Mouse (Mus musculus) frontal cortex, postnatal 10 days (tissue): ENCODE measurements around the gene Mettl3.
"Not testable (repeated sequence)": the region's sequence is repeated elsewhere in the genome, so short reads cannot be mapped to it uniquely, and the experiment has no call there.

Experiments
- DNase-seq, 2 experiments: peaks; one replicate each; pipeline ENCODE4 v3.0.0; 2022; ENCODE audit warnings: low spot score in 2 of 2, mixed read lengths in 1 of 2

Gene Mettl3

DNA sequence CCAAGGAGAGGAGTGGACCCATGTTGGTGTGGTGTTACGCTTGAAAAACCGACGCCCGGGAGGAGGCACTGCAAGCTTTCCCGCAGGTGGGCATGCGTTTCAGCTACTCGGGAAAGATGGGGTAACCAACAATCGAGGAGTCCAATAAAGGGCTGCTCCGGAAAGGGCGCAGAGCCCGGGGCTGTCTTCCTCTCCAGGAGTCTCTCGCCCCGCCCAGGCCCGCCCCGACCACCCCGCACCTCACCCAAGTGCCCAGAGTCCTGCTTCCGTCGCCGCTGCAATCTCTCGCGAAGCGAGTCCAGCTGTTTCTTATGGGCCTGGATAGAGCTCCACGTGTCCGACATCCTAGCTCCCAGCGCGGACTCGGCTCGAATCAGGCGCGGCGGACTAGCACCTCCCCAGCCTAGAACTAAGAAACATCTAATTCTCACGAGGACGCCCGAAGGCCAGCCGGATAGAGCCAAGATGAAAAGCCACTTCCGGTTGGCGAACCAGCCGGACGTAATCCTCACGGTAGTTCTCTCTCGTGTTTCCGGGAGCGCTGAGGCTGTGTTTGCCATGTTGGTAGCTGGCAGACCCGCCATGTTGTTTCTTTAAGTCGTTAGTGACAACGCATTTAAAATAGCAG is at the start of gene Mettl3:
Gene Mettl3, minus strand, starts transcription at position 485 of the 628 bp plus-strand sequence.
- peak; percentile 86 to 88 for DNase-seq

DNA sequence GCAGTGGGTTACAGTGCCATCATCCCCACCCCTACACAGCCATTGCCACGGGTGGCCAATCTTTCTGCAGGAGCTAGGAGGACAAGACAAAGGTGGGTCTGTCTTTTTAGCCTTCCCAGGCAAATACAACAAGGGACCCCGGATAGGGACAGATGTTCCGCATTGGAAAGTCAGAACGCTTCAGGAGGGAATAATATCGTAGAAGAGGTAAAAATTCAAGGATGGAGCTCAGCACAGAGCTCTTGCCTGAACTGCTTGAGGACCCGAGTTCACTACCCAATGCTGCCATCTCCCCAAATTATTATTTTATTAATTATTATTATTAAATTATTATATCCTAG is 34.6 kb upstream of the Mettl3 start:
- DNase-seq = no peak

DNA sequence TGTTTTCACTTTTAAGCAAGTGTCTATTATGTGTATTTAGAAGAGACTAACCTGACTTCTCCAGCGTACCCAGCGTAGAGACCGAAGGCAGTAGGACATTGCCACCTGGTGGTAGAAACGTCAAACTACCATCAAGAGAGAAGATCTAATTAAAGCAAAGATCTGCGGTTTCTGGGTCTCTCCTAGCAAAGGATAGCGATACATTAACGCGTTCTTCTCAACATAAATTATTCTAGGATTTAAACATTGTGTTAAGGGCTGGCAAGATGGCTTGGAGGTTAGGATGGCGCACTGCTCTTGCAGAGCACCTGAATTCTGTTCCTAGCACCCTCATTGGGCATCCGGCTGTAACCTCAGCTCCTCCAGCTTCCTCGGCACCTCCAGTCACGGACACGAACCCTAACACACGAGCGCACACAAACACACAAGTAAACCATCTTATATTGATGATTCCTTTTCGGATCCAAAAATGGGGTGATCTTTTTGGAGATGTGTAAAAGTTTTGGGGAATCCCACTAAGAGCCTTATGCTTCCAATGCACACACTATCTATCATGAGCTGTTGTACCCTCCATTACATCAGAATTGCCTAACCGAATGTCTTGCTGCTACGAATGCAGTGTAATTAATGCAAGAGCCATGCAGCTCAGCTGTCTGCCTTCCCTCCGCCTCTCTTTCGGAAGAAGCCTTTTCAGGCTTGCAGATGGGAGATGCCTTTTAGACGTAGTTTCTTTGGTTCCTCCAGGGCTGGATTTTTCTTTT is 34.0 kb upstream of the Mettl3 start:
- peak in 1 of 2 experiments; percentile 59 for DNase-seq

DNA sequence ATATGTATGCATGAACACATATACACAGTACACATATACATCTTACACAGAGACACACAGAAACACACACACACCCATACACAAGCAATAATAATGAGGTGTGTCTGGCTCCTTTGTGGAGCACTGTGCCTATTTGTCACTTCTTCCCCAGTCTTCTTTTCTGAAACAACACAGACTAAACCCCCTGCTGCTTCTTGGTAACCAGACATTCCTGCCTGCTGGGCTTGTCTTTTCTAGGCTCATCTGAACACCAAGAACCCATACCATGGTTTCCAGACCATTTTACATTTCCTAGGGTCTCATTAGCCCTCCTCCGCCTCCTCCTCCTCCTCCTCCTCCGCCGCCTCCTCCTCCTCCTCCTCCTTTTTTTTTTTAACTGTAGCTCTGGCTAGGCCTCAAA is 27.2 kb upstream of the Mettl3 start:
- DNase-seq = no peak

DNA sequence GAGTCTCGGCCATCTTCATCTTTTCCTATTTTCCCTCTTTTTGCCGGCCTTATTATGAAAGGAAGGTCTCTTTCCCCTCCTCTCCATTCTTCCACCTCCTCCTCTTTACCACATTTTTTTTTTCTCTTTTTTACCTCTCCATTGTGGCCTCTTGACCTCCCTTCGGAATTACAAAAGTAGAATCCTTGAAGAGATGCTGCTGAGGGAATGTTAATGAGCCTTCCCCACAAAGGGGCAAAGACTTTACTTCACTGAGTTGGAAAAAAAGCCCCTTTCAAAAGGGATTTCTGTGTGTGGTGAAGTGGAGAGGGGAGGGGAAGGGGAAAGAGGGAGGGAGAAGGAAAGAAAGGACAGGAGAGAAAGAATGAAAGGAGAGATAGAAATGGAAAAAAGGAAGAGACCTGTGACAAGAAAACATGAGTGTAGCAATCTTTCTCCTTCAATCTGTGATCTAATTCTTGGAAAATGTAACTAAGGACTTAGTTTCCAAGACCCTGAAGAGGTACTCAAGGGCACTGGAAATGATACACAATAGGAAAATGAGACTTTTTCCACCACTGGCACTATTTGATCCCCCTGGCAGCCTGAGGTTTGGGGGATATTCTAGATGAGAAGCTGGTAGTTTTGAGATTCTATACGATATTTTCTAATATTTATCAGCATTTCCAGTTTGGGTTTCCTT is 26.3 kb upstream of the Mettl3 start:
- no peak for DNase-seq

DNA sequence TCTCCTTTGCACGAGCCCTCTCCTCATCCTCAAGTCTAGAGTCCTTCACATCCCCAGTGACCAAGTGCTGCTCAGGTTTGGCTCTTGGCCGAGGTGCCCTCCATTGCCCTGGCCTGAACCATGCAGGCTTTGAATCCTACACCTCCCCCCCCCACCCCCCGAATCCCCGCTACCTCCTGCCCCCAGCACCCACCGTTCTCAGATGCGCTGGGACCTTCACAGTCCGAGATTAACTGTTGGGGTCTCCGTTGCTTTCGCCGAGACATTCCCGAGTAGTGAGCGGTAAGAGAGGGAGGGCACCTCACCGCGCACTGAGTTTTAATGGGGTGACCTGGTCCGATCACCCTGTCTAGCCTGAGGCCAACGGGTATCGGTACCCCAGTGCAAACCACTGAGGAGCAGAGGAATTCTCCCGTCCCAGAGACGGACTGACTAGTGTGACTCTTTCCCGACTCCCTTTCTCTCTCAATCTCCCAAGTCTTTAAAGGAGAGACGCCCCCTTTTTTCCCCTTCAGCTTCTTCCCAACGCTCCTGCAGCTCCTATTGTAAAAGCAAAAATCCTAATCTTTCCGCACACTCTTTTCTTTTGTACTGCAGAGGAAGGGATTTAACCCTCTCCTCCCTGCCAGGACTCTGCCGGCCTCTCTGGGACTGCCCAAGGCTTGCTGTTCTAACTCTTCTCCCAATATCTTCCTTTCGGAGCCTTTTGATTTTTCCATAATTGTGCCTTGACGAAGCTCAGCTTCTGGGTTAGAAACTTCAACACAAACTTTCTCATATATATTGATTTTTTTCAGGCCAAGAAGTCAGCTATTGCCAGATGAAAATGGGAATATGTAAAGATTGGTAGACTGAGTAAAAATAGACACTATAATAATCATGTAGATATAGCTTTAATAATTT is 23.2 kb upstream of the Mettl3 start, which contains the start of gene Sall2:
Gene Sall2, minus strand, starts transcription at position 853 of the 903 bp plus-strand sequence.
- DNase-seq = no peak

DNA sequence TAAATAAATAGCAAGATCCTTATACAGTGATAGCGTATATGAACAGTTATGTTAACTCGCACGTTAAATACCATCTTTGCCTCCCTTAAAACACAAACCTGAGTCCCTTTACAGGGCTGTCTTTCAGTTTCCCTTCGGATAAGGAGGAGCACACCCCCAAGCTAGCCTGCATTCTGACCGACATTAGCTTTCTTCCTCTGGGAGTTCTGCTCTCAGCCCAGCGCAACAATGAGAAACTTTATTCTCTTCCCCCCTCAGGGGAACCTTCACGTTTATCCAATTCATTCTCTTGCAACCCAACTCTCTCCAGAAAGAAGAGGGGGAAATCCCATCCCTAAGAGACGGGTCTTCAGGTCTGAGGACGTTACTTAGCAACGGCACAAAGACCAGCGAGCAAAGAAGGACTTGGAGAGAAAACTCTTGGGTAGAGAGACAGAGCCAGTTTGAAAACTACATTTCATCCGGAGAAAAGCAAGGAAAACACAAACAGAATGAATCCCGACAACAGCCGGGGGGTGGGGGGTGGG is 22.5 kb upstream of the Mettl3 start:
- DNase-seq = no peak

DNA sequence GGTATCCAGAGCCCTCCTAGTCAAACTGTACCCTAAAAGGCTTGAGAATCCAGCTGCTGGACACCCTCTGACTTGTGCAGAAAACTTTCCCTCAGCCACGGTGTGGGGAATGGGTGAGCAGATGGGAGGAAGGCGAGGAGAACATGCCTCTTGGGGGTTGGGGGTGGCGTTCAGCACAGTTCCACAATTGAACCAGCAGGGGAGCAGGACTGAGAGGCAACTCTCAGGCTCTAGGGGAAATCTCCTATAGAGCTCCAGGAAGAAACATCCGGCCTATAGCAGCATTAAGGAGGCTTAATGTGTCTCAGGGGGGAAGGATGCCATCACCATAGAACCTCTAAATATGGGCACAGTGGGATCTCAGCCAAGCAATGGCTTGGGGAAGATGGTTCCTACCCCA is 21.0 kb upstream of the Mettl3 start:
- no peak for DNase-seq

DNA sequence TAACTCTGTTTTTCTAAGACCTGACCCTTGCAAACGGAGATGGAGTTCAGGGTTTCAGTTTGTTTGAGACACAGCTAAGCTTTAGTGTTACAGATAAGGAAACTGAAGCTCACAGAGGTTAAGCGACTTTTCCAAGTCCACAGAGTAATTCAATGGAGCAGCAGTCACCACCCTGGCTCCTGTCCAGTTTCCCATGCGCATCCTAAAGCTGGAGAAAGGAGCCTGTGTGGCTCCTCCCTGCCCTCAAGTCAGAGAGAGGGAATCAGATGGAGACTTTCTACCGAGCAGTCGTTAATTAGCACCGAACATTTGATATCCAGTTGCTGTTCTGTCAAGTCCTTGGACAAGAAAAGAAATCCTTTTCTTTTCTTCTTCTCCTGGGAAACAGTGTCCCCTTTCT is 14.4 kb upstream of the Mettl3 start:
- no peak for DNase-seq

DNA sequence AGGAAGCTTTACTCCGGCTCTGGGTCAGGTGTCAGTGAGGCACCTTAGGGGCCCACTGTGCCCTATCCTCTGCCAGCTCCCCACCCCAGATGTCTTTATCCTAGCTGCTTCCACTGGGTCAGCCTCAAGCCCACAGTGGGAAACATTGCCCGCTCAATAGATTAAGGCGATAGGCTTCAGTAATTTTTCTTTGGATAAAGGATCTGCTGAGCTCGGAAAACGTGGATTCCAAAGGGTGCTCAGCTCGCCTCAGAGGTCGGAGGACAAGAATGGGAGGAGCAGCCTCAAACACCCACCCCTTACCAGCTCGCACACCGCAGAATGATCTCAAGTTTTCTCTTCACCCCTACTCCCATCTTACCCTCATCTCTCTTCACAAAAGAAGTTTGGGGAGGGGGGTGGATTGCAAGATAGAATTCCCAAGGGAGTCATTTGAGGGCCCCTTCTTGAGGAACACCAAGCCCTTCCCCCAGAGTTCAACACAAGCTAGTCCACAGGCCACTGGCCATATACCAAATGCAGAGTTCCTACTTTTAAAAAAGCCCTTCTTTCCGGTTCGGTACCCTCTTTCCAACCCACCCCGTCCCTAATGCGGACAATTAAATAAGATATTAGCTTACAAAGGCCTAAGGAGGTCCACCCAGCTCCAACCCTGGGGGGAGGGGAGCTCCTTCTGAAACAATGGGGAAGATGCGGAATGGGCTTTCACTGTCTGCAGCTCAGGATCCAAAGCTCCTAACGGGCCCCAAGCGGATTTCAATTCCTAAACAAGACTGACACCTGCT is 11.7 kb upstream of the Mettl3 start:
- DNase-seq = no peak

DNA sequence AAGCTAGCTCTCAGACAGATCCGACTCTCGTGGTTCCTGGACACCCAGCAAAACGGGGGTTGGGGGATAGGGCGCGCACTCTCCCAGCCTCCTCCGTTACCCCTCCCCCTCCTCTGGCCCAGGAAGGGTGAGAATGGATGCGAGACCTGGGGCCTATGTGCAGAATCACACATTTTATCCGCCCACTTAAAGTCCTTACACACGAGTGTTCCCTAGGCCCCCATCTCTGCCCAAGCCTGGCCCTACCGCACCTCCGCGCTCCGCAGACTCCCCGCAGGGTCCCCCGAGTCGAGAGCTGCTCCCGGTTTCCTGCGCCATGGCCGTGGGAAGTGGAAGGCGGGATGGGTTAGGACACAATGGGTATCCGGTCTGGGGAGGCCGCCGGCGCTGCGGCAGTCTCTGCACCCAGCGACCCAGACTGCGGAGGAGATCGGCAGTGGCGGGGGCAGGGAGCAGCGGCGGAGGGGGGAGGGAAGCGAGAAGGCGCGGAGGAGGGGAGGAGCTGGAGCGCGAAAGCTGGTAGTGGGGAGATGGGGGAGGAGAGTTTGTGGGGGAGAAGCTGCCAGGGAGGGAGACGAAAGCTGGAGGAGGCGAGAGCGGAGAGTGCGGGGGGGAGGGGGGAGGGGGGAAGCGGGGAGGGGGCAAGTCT is 11.0 kb upstream of the Mettl3 start:
- DNase-seq = peak; percentile 60 to 72

DNA sequence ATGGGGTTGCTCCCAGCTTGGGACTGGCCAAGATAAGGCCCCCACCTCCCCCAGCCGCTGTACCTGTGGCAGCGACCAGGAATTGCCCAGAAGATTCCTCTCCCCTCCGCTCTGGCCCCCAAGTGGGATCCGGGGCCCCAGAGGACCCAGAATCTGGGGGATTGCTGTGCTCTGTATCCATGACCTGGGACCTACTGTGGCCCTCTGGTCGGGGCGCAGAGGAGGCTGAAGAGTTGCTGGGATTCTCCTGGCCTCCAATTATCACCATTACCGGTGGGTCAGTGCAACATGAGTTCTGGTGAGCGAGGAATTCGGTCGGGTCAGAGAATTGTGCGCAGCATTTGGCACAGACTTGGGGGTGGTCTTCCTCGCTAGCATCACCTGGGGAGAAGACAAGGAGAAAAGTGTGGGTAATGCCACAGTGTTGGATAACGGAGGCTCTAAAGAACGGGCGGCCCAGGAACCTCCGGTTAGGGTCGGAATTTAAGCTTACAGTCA is 10.4 kb upstream of the Mettl3 start:
- DNase-seq = no peak

DNA sequence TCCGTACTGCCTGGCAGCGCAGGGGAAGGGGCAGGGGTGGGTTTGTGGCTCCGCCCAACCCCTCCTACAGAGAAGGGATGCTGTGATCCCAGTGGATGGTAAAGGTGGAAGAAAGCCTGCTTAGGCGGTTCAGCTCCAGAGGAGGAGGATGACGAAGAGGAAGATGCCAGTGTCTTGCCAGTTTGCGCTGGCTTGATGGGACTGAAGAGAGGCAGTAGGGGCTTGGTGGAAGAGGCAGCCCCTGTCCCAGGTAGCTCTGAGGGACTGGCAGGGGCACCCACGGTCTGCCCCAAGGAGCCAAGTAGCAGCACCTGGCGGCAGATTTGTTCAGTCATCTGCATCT is 9.9 kb upstream of the Mettl3 start:
- DNase-seq = no peak

DNA sequence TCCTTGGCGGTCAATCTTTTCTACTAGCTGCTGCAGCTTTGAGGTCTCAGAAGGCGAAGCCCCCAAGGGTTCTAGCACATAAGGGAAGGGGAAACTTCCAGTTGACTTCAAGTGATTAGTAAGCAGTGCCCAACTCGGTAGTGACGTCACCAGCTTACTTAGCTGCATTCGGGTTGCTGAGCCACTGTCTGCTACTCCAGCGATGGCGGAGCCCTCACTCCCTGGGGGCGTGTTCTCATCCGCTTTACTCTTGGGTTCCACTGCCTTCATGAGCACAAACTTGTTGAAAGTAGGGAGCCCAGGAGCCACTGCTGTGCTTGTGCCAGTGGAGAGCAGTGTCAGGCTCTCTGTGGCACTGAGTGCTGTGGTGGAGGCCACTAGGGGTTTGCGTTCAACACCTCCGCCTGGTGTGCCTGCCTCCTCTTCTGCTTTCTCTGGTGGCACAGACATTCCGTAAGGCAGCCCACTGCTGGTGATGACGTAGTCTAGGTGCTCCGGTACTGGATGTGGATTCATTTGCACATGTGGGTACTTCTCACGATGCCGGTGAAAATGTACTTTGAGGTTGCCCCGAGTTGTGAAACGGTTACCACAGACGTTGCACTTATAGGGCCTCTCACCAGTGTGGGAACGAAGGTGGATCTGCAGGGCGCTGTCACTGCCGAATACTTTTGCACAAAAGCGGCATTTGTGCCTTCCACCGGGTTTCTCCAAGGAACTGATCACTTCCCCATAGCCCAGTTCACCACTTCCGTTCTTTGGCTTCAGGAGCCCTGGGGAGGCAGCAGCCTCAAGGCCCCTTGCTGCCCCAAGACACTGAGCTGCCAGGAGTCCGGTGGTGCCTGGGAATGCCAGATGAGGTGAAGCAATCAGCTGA is 9.2 kb upstream of the Mettl3 start:
- no peak for DNase-seq

DNA sequence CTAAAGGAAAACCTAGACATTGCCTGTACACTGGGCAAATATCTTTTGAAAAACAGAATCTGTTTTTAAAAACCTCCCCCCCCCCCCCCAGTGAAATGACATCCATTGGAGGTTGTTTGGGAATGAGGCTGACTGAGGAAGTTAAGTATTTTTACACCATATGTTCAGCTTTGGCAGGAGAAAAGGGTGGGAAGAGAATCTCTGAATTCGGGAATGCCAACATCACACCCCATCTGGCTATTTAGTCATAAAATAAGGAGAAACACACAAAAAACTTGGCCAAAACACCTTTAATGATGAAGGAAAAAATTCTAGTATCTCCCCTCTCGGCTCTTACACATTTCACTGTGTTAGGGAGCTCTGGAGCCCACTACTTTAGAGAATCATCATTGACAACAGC is 6.0 kb upstream of the Mettl3 start:
- no peak for DNase-seq

DNA sequence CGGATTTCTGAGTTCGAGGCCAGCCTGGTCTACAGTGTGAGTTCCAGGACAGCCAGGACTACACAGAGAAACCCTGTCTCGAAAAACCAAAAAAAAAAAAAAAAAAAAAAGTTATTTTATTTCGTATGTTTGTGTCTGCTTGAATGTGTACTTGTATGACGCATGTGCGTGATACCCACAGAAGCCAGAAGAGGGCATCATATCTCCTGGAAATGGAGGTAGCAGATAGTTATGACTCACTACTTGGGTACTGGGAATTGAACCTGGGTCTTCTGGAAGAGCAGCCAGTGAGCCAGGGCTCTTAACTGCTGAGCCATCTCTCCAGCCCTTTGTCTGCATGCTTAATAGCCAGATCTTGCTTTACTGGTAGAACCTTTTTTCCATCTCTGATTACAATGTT is 5.4 kb upstream of the Mettl3 start:
- not testable (repeated sequence) for DNase-seq

DNA sequence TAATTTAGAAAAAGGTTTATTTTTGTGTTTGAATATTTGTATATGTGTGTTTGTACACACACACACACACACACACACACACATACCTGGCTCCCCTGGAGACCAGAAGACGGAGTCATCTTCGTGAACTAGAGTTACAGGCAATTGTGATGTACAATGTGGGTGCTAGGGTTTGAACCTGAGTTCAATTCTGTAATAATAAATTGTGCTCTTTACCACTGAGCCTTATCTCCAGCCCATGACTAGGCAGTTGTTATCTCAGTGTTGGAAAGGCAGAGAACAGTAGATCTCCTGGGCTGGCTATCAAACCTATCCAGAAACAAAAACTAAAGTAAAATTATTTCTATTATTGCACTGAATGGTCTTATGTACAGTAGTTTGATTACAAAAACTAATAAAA is 1.2 kb upstream of the Mettl3 start:
- DNase-seq = no peak

DNA sequence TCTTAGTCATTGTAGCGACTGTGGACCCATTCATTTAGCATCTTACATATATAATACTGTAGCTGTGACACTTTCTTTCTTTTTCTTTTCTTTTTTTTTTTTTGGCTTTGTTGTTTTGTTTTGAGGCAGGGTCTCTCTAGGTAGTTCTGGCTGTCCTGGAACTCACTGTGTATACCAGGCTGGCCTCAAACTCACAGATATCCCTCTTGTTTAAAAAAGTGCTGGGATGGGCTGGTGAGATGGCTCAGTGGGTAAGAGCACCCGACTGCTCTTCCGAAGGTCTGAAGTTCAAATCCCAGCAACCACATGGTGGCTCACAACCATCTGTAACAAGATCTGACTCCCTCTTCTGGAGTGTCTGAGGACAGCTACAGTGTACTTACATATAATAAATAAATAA is 1.4 kb downstream of the Mettl3 start:
- not testable (repeated sequence) for DNase-seq

DNA sequence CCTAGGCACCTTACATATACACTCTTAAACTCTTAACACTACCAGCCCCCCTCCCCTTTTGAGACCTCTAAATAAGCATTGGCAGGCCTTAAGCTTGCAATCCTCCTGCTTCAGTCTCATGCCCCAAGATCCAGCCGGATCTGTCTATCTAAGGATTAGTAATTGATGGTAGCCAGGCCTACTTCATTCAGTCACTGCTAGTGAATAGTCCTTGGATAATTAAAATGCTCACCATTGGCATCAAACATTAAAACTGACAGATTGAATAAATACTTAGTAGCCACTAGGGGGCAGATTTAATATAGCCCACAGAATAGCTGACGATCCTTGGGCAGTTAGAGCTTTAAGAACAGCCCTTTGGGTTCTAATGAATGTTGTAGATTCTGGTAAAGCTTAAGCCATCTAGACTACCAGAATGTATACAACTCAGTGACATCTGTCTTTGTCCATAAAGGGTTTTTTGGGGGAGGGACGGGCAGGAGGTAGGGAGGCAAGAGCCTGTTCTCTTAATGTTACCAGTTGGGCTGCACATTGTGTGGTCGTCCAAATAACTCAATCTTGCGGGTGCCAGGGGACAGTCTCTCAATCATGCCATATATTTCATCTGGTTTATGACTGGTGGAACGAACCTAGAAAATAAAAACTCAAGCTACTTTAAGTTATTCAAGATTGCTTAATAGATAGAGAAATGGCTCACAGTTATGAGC is 9.2 kb downstream of the Mettl3 start:
- DNase-seq = no peak
